Mouse (Mus musculus): ENCODE measurements around the gene Rpl12.
A peak's percentile ranks its signal among the peaks of the same experiment; 100 is the strongest.
"Not testable (repeated sequence)": the region's sequence is repeated elsewhere in the genome, so short reads cannot be mapped to it uniquely, and the experiment has no call there.

The Rpl12 gene

DNA sequence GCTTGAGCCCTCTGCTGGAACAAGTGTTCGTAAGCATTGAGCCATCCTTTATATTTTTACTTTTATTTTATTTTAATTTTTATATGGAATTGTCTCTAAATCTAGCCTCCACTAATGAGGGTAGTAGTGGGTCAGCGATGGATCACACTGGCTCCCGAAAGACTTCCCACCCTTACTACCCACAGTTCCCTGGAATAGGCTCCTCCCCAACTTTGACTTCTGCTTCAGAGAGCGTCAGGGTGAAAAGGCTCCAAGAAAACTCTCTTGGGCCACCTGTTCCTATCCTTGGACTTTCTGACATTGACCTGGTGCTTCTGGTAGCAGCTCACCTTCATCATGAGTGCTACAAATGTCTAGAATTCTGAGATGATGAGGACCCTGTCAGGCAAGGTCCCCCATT lies 21.3 kb downstream of the Rpl12 start:
- peak; percentile 44 for DNase-seq

DNA sequence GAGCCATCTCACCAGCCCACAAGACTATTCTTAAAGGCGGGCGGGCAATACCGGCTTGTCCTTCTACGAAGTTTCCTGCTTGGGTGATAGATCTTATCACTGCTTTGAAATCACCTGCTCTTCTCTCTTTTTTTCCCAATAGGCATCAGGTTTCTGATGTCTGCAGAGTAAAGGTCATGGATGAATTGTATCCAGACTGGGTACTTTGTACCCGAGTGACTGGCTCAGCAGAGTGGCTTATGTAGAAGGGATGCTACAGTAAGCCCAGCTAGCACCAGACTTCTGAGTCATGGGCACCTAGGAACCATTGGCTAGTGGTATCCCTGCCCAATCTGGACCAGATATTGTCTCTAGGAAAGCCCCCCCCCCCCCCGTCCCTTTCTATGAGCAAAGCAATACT lies 22.3 kb downstream of the Rpl12 start:
- DNase-seq, result no peak

- DNase-seq, result no peak
Measured at GRCm38 (mm10) chr2:32985844-32986243, 24.5 kb downstream of the Rpl12 start.

GRCm38 (mm10) chr2:32989376-32989775 lies 28.0 kb downstream of the Rpl12 start:
- no peak for DNase-seq

GRCm38 (mm10) chr2:32990167-32990832 lies 28.9 kb downstream of the Rpl12 start:
- no peak for DNase-seq

GRCm38 (mm10) chr2:32992130-32992529 lies 30.8 kb downstream of the Rpl12 start:
- DNase-seq, result no peak

- DNase-seq, result no peak
Measured at GRCm38 (mm10) chr2:32997081-32997480, 35.7 kb downstream of the Rpl12 start.

DNA sequence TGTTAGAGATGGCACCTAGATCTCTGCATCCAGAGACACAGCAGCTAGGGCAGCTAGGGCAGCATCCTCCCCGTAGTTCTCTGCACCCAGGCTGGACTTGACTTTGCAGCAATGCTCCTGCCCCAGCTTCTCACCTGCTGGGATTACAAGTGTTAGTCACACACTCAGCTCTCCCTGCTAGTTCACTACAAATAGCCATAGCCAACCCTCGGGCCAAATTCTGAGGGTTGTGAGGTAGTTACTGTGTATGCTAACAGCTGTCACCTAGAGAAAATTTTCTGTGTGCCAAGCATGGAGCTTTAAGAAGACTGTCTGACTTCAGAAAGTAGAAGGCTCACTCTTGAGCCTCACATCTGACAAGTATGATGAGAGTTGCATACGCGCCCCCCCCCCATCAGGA lies 36.4 kb downstream of the Rpl12 start:
- no peak for DNase-seq

DNA sequence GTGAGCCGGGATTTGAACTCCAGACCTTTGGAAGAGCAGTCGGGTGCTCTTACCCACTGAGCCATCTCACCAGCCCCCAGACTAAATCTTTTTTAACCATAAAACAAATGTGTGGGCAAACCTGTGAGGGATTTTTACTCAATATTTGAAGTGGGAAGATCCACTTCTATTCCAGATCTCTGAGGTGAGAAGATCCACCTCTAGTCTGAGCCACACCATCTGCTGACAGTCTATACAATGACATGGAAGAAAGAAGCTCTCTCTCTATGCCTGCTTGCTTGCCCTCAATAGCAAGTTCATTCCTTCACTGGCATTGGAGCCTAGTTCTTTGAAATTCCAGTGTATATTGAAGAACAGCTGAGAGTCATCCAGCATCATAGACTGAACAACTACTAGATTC lies 38.4 kb downstream of the Rpl12 start:
- no peak for DNase-seq

- no peak for DNase-seq
Measured at GRCm38 (mm10) chr2:33002144-33002543, 40.8 kb downstream of the Rpl12 start.

DNA sequence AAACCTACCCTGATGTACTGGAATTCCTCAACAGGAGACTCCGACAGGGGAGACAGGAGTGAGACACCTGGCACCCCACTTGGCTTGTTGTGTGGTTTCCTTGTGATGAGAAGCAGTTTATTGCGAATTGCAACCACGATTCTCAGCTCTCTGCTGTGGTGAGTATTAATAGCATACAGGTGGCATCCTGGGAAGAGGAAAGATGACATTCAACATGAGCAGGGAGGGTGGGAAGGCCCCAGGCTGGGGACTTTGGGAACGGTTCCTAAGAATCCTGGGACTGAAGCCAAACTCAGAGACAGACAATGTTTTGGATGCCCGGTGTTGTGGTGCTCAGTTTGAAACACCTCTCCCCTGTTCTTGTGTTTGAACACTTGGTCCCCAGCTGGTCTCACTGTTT lies 43.7 kb downstream of the Rpl12 start:
- DNase-seq, result no peak

GRCm38 (mm10) chr2:33009055-33009454 lies 47.7 kb downstream of the Rpl12 start:
- not testable (repeated sequence) for DNase-seq

DNA sequence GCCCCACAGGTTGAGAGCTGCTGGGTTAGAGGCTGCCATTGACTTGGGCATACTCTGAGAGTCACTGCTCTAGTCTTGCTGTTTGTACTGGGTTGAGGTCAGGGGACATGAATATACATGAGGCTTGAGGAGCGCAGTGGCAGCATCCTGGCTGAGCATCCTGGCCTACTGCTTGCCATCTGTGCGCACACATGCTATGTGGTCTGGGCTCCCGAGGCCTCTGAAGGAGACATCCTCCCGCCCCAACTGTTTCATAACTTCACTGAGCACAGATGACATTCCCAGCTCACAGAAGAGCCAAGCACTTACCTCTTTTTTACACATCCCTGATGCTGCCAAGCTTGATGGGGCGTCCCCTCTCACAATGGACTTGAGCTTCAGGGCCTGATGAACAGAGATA lies 53.5 kb downstream of the Rpl12 start:
- DNase-seq, result no peak

All from lung, postnatal 36 days (tissue).